Mouse (Mus musculus): ENCODE data around the gene Arl11. TPM values are rescaled to one million over a fixed set of nuclear protein-coding genes. Genes with fewer than 3 reads are reported as not detected.
"Not testable (repeated sequence)": the region's sequence is repeated elsewhere in the genome, so short reads cannot be mapped to it uniquely, and the experiment has no call there.

Arl11 gene
- polyA plus RNA-seq, 1 experiment from 2014 or later = 0.24 TPM

DNA sequence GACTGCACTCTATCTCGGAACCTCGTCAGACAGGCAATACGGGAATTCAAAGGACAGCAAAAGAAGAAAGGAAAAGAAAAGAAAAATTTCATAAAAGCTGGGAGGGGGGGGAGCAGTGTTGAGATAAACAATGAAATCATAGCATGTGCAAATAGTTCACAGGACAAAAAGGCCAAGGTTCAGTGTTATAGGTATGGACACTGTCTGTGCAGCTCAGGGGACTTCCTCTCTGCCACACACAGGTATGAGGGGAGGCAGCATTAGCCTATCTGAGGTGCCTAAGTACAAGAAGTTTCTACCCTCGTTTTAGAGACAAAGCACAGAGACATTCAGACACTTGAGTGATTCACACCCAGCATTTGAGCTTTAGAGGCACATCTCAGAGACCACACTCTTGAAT, 11.6 kb downstream of the Arl11 start:
- no peak for ATAC-seq
- Histone ChIP-seq H3K9me3 (ENCODE audit: control insufficient read depth, low read length) (no peaks in the 10 kb centered on the region; the same call in 1 of the 2 replicates), H3K4me3 (replicated peaks; ENCODE audit: low read length) (no peak overlapping the region), H3K4me1 (replicated peaks; ENCODE audit: control insufficient read depth, insufficient read depth, low read length) (no peaks in the 10 kb centered on the region), H3K27ac (ENCODE audit: low read length) (no peak overlapping the region), H3K9ac (replicated peaks; ENCODE audit: low read depth, low read length) (no peak overlapping the region), H3K4me2 (ENCODE audit: low read length) (no peak overlapping the region), H3K27me3 (replicated peaks; ENCODE audit: control insufficient read depth, insufficient read depth, low read length) (no peaks in the 10 kb centered on the region), H3K36me3 (ENCODE audit: control insufficient read depth, insufficient read depth) (no peaks in the 10 kb centered on the region)
- WGBS = 90% methylated on average over 4 of the region's 4 CpGs

DNA sequence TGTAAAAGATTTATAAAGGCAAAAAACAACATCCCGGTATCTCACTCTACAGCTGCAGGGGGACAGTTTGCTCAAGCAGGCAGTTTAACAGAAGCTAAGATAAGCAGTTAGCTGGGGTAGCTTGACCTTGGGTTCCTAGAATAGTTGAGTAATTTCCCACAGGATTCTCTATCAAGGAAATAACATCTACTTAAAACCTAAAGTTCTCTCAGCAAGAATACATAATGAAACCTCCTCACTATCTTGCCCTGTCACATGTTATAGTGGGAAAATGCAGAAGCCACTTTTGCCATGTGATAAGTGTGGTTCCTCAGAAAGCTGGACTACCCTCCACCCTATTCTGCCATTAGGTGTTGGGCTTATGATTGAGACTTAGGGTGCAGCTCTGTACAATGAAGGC, 13.2 kb downstream of the Arl11 start:
- H3K4me3 ChIP-seq (replicated peaks; ENCODE audit: low read length) = no peak overlapping the region
- no peak overlapping the region for H3K27ac ChIP-seq (ENCODE audit: low read length)
- WGBS = 100% methylated on average over 1 of the region's 1 CpGs
- no peaks in the 10 kb centered on the region; the same call in 1 of the 2 replicates for H3K9me3 ChIP-seq (ENCODE audit: control insufficient read depth, low read length)
- H3K4me1 ChIP-seq (replicated peaks; ENCODE audit: control insufficient read depth, insufficient read depth, low read length) = peaks cover 5% of the 10 kb centered on the region
- no peak for ATAC-seq
- H3K36me3 ChIP-seq (ENCODE audit: control insufficient read depth, insufficient read depth) = no peaks in the 10 kb centered on the region
- no peak overlapping the region for H3K9ac ChIP-seq (replicated peaks; ENCODE audit: low read depth, low read length)
- no peak overlapping the region for H3K4me2 ChIP-seq (ENCODE audit: low read length)
- no peaks in the 10 kb centered on the region for H3K27me3 ChIP-seq (replicated peaks; ENCODE audit: control insufficient read depth, insufficient read depth, low read length)

DNA sequence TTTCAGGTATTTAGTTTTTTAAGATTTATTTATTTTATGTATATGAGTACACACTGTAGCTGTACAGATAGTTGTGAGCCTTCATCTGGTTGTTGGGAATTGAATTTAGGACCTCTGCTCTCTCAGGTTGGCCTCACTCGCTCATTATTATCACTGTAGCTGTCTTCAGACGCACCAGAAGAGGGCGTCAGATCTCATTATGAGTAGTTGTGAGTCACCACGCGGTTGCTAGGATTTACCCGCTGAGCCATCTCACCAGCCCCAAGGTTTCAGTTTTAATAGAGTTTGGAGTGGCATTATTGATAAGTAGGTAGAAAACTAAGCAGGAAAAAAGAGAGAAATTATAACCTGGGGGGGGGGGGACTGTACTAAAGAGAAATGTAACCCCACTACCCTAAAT, 17.5 kb downstream of the Arl11 start:
- not testable (repeated sequence) for H3K27ac ChIP-seq (ENCODE audit: low read length)

DNA sequence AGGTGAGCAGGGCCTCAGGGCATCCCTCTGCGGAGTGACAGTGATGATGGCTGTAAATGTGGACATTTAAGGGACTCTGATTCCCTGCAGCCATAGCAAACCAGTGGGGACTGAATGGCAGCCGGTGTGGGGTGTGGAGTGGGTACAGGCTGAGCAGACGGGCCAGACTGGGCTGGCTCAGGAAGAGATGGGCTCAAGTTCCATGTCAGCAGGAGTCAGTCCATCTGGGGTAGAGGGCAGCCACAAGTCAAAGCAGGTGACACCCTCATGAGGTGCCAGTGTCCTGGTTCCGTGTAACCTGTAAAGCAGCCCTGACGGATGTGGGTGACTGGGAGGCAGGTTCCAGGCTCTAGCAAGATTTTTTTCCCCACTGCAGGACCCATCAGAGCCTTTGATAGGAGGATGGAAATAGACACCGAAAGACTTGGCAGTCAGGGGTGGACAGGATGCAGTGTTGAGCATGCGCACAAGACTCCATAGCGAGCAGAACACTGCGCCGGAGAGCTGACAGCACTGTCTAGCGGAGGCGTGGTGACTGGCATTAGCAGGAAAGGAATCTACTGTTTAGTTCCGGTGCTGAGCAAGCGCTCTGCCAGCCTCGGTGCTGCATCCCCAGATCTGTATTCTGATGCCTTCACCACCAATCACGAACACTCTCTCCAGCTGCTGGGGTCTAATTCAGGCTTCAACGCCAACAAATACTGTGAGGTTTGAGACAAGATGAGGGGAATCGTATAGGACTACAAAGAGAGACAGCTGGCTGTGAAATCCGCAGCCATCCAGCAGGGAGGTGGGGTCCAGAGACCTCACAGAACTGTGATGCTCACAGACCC, 18.3 kb downstream of the Arl11 start:
- no peaks in the 10 kb centered on the region for H3K27me3 ChIP-seq (replicated peaks; ENCODE audit: control insufficient read depth, insufficient read depth, low read length)
- peak overlapping the region; percentile 34 for H3K4me3 ChIP-seq (replicated peaks; ENCODE audit: low read length)
- WGBS = 25% methylated on average over 19 of the region's 19 CpGs
- peak overlapping the region; percentile 52 for H3K4me2 ChIP-seq (ENCODE audit: low read length)
- ATAC-seq = peak; percentile 82
- no peaks in the 10 kb centered on the region for H3K36me3 ChIP-seq (ENCODE audit: control insufficient read depth, insufficient read depth)
- peak overlapping the region; percentile 75 for H3K27ac ChIP-seq (ENCODE audit: low read length)
- peak overlapping the region; percentile 56 for H3K9ac ChIP-seq (replicated peaks; ENCODE audit: low read depth, low read length)
- peaks cover 27% of the 10 kb centered on the region for H3K4me1 ChIP-seq (replicated peaks; ENCODE audit: control insufficient read depth, insufficient read depth, low read length)
- no peaks in the 10 kb centered on the region; the same call in 1 of the 2 replicates for H3K9me3 ChIP-seq (ENCODE audit: control insufficient read depth, low read length)

More for the DNA sequence above, 17.5 kb downstream of the Arl11 start:
- not testable (repeated sequence) for H3K9ac ChIP-seq (replicated peaks; ENCODE audit: low read depth, low read length); ATAC-seq; H3K4me3 ChIP-seq (replicated peaks; ENCODE audit: low read length); H3K36me3 ChIP-seq (ENCODE audit: control insufficient read depth, insufficient read depth); H3K9me3 ChIP-seq (ENCODE audit: control insufficient read depth, low read length); H3K27me3 ChIP-seq (replicated peaks; ENCODE audit: control insufficient read depth, insufficient read depth, low read length); H3K4me2 ChIP-seq (ENCODE audit: low read length)
- WGBS = 17% methylated on average over 6 of the region's 6 CpGs
- H3K4me1 ChIP-seq (replicated peaks; ENCODE audit: control insufficient read depth, insufficient read depth, low read length) = peaks cover 27% of the 10 kb centered on the region

DNA sequence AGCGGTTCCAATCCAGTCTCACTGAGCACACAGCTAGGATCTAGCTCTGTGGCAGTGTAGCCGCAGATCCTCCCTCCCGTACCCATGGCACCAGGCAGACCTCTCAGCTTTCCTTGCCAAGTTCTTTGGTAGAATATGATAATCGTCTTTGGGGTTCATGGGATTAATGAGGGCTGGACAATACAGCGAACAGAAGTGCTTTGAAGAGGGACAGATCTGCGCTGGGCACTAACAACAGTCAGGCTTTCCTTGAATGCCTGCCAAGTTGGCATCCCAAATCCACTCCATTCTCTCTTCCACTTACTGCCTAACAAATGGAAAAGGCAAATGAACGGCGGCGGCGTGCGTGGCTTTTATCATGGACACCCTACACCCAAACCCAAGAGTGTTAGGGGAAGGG, 21.0 kb downstream of the Arl11 start:
- Histone ChIP-seq H3K27me3 (replicated peaks; ENCODE audit: control insufficient read depth, insufficient read depth, low read length) (no peaks in the 10 kb centered on the region), H3K9ac (replicated peaks; ENCODE audit: low read depth, low read length) (peak overlapping the region; percentile 33; the same call in 1 of the 2 replicates), H3K9me3 (ENCODE audit: control insufficient read depth, low read length) (no peaks in the 10 kb centered on the region), H3K4me2 (ENCODE audit: low read length) (peak overlapping the region; percentile 43), H3K36me3 (ENCODE audit: control insufficient read depth, insufficient read depth) (no peaks in the 10 kb centered on the region), H3K4me3 (replicated peaks; ENCODE audit: low read length) (no peak overlapping the region), H3K27ac (ENCODE audit: low read length) (peak overlapping the region; percentile 84), H3K4me1 (replicated peaks; ENCODE audit: control insufficient read depth, insufficient read depth, low read length) (peaks cover 27% of the 10 kb centered on the region)
- peak; percentile 70 for ATAC-seq
- 17% methylated on average over 11 of the region's 11 CpGs for WGBS

DNA sequence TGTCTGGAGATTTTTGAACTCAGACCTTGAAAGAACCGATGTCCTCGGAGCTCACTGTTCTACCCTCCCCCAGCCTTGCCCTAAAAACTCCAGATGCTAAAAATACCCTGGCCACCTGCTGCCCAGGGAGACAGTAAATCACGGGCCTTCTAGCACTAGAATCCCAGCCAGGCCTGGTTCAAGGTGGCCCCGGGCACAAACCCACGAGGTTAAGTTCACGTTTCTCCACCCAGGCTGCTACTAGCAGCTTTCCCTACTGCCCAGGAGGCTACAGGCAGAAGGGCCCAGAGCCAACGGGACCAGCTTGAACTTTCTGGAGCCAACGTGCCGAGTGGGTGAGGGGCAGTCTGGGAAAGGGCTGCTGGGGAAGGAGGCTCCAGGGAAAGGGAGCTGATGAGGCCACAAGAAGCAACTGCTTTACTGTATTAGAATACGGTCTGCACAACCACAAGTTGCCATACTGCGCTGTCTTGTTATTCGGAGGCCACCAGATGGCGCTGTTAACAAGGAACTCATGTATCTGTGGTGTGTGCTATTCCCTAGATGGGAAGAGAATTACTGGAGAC, 21.5 kb downstream of the Arl11 start:
- Histone ChIP-seq H3K4me1 (replicated peaks; ENCODE audit: control insufficient read depth, insufficient read depth, low read length) (peaks cover 27% of the 10 kb centered on the region), H3K9ac (replicated peaks; ENCODE audit: low read depth, low read length) (peak overlapping the region; percentile 33), H3K9me3 (ENCODE audit: control insufficient read depth, low read length) (no peaks in the 10 kb centered on the region), H3K4me2 (ENCODE audit: low read length) (peak overlapping the region; percentile 43), H3K36me3 (ENCODE audit: control insufficient read depth, insufficient read depth) (no peaks in the 10 kb centered on the region), H3K4me3 (replicated peaks; ENCODE audit: low read length) (no peak overlapping the region), H3K27me3 (replicated peaks; ENCODE audit: control insufficient read depth, insufficient read depth, low read length) (no peaks in the 10 kb centered on the region), H3K27ac (ENCODE audit: low read length) (peak overlapping the region; percentile 84)
- 5% methylated on average over 13 of the region's 13 CpGs for WGBS
- peak; percentile 85 for ATAC-seq

DNA sequence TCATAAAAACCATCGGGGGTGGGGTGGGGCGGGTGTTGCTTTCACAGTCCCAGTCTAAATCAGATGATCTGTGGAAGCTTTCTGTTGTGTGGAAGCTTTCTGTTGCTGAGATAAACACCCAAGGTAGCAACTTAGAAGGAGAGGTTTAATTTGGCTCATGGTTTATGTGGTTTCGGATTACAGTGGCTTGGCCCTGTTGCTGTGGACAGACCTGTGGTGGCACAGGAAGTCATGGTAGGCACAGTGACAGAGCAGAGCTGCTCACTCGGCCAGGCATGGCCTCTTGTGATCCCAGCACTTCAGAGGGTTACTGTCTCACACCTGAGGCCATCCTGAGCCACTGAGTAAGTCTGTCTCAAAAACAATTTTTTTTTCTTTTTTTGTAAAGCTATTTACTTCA, 29.8 kb downstream of the Arl11 start:
- no peak overlapping the region for H3K4me2 ChIP-seq (ENCODE audit: low read length)
- H3K9ac ChIP-seq (replicated peaks; ENCODE audit: low read depth, low read length) = no peak overlapping the region
- H3K27me3 ChIP-seq (replicated peaks; ENCODE audit: control insufficient read depth, insufficient read depth, low read length) = no peaks in the 10 kb centered on the region
- no peaks in the 10 kb centered on the region for H3K36me3 ChIP-seq (ENCODE audit: control insufficient read depth, insufficient read depth)
- no peak overlapping the region for H3K4me3 ChIP-seq (replicated peaks; ENCODE audit: low read length)
- H3K9me3 ChIP-seq (ENCODE audit: control insufficient read depth, low read length) = no peaks in the 10 kb centered on the region
- no peak overlapping the region for H3K27ac ChIP-seq (ENCODE audit: low read length)
- no peaks in the 10 kb centered on the region for H3K4me1 ChIP-seq (replicated peaks; ENCODE audit: control insufficient read depth, insufficient read depth, low read length)
- WGBS = 87% methylated on average over 4 of the region's 4 CpGs
- ATAC-seq = no peak

DNA sequence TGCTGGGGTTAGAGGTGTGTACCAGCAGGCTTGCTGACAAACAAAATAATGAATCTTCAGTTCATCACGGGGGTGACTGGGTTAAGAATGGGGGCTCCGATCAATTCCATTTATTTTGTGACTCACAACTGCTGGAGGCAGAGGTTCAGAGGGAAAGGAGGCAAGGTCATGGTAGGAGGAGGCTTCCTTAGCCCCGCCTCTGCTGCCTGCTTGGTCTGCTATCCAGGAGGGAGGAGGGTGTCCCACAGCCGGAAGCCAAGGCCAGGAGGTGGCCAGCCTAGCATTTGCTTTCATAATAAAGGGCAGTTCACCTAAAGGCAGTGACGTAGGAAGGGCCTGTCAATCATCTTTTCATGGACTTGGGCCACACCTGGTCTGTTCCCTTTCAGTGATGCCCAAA, 35.0 kb downstream of the Arl11 start:
- 80% methylated on average over 5 of the region's 5 CpGs for WGBS
- H3K4me1 ChIP-seq (replicated peaks; ENCODE audit: control insufficient read depth, insufficient read depth, low read length) = 0 out of 2 replicates have a peak, but pooled peaks cover 2% of the 10 kb centered on the region
- H3K4me2 ChIP-seq (ENCODE audit: low read length) = no peak overlapping the region
- ATAC-seq = no peak
- H3K4me3 ChIP-seq (replicated peaks; ENCODE audit: low read length) = no peak overlapping the region
- H3K9me3 ChIP-seq (ENCODE audit: control insufficient read depth, low read length) = no peaks in the 10 kb centered on the region
- no peaks in the 10 kb centered on the region for H3K36me3 ChIP-seq (ENCODE audit: control insufficient read depth, insufficient read depth)
- no peaks in the 10 kb centered on the region for H3K27me3 ChIP-seq (replicated peaks; ENCODE audit: control insufficient read depth, insufficient read depth, low read length)
- H3K9ac ChIP-seq (replicated peaks; ENCODE audit: low read depth, low read length) = no peak overlapping the region
- H3K27ac ChIP-seq (ENCODE audit: low read length) = no peak overlapping the region

DNA sequence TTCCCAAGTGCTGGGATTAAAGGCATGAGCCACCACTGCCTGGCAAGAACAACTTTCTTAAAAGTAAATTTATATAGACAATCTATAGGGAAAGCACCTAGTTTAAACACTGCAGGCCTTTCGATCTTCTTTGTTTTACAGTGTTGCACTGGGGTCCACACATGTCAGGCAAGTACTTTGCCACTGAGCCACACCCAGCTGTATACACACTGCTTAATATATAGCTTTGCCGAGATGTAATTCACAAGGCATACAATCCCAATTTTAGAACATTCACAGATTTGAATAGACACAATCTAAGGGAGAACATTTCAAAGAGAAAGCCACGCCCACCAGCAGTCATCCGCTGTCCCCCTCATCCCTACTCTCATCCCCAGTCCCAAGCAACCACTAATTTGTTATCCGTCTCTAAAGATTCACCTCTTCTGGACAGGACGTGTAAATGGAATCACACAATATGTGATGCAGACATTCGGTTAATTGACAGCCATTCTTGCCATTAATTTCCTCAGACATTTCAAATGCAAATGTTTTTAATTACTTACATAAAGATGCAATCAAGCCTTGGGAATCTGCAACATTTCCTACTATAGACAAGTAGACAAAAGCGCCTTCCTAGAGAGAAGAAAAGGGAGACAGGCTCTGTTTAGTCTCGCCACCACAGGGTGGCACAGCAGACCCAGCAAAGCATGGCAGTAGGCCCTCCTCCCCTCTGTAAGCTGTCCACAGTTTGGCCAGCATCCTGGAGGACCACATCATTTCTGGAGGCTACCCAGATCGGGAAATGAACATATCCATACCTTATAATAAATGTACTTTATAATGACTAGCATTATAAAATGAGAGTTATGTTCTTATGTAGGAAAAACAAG, 37.5 kb downstream of the Arl11 start:
- Histone ChIP-seq H3K27ac (ENCODE audit: low read length) (peak overlapping the region; percentile 64), H3K4me3 (replicated peaks; ENCODE audit: low read length) (no peak overlapping the region), H3K36me3 (ENCODE audit: control insufficient read depth, insufficient read depth) (no peaks in the 10 kb centered on the region), H3K4me2 (ENCODE audit: low read length) (peak overlapping the region; percentile 12), H3K9me3 (ENCODE audit: control insufficient read depth, low read length) (no peaks in the 10 kb centered on the region), H3K27me3 (replicated peaks; ENCODE audit: control insufficient read depth, insufficient read depth, low read length) (no peaks in the 10 kb centered on the region), H3K9ac (replicated peaks; ENCODE audit: low read depth, low read length) (no peak overlapping the region), H3K4me1 (replicated peaks; ENCODE audit: control insufficient read depth, insufficient read depth, low read length) (0 out of 2 replicates have a peak, but pooled peaks cover 2% of the 10 kb centered on the region)
- 21% methylated on average over 10 of the region's 10 CpGs for WGBS
- ATAC-seq = peak; percentile 97

Data from forebrain, embryonic 16.5 days (tissue).